Mouse (Mus musculus) intestine, postnatal 0 days (tissue): Measurements from ENCODE around the gene Riox1. TPM values are rescaled to one million over a fixed set of nuclear protein-coding genes. Genes with fewer than 3 reads are reported as not detected.

Experiments
- ATAC-seq: fragments of 200-750 bp; cut with Nextera tagmentation; 2 replicates; pipeline ENCODE4 v1.8.0; 2017; ENCODE audit warnings: mild to moderate bottlenecking, moderate TSS enrichment, moderate library complexity
- H3K27ac ChIP-seq: fragments of 300-500 bp; sonication (generic); 2 replicates; pipeline ENCODE4 v1.5.1; 2014; ENCODE audit warnings: mild to moderate bottlenecking, low read depth, low read length, moderate library complexity
- H3K27me3 ChIP-seq: fragments of 300-500 bp; sonication (generic); replicated peaks from 2 replicates; pipeline ENCODE4 v1.6.1; 2014; ENCODE audit warnings: low read length, mixed read lengths; ENCODE audit not compliant: control insufficient read depth, insufficient read depth
- H3K36me3 ChIP-seq: fragments of 300-500 bp; sonication (generic); 2 replicates; pipeline ENCODE4 v1.6.1; 2014; ENCODE audit warnings: mild to moderate bottlenecking, moderate library complexity; ENCODE audit not compliant: control insufficient read depth, insufficient read depth
- H3K4me1 ChIP-seq: fragments of 300-500 bp; sonication (generic); replicated peaks from 2 replicates; pipeline ENCODE4 v1.6.1; 2014; ENCODE audit warnings: antibody characterized with exemption, low read length, mixed read lengths; ENCODE audit not compliant: control insufficient read depth, insufficient read depth
- H3K4me2 ChIP-seq: fragments of 300-500 bp; sonication (generic); replicated peaks from 2 replicates; pipeline ENCODE4 v1.6.1; 2014; ENCODE audit warnings: low read depth, mild to moderate bottlenecking, moderate library complexity
- H3K4me3 ChIP-seq: fragments of 300-500 bp; sonication (generic); 2 replicates; pipeline ENCODE4 v1.5.1; 2014; ENCODE audit warnings: low read depth, low read length
- H3K9ac ChIP-seq: fragments of 300-500 bp; sonication (generic); 2 replicates; pipeline ENCODE4 v1.6.1; 2014; ENCODE audit warnings: mild to moderate bottlenecking, low read depth, low read length
- H3K9me3 ChIP-seq: fragments of 300-500 bp; sonication (generic); 2 replicates; pipeline ENCODE4 v1.6.1; 2016; ENCODE audit warnings: mixed run types; ENCODE audit not compliant: control insufficient read depth
- CTCF ChIP-seq: sonication (generic); IDR thresholded peaks from 2 replicates; pipeline ENCODE4 v1.5.1; 2016; ENCODE audit warnings: low read depth, mild to moderate bottlenecking, control low read depth, antibody characterized with exemption, moderate library complexity
- WGBS: fragments of 180-500 bp; shearing (Covaris S2); extraction: QIAGEN DNeasy Blood & Tissue Kit; methylation state at CpG from one replicate; pipeline ENCODE4 v1.1.7; 2014; 5-methylcytosine and 5-hydroxymethylcytosine counted together
- polyA plus RNA-seq: library from polyadenylated mRNA; unstranded; fragments of >200 nt; fragmentation: Nextera tagmentation; extraction: Ambion mirVana; gene quantifications from 2 replicates; pipeline ENCODE4 v1.2.1, GENCODE M21; 2015

The Riox1 gene
- polyA plus RNA-seq, 1 experiment from 2014 or later = 11.4 TPM

DNA sequence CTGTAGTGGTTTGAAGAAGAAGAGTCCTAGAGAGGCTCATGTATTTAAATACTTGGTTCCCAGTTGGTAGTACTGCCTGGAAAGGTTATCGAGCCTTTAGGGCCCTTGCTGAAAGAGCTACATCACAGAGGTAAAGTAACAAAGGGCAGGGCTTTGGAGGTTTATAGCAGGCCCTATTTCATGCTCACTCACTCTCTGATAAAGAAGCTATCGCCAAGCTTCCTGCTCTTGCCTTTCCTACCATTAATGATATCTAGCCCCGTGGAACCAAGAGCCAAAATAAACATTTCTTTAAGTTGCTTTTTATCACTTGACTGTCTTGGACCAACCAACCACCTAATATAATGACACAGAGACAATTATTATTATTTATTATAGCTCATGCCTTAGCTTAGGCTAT is 50.0 kb downstream of the Riox1 start:
- peak overlapping the region; percentile 72; the same call in 1 of the 2 replicates for H3K27ac ChIP-seq
- peak; percentile 57 for ATAC-seq
- H3K4me1 ChIP-seq = no peaks in the 10 kb centered on the region
- WGBS = 29% methylated on average over 3 of the region's 3 CpGs
- no peaks in the 10 kb centered on the region for H3K9me3 ChIP-seq
- TF ChIP-seq CTCF = no peak
- H3K27me3 ChIP-seq = no peaks in the 10 kb centered on the region
- H3K4me2 ChIP-seq = no peak overlapping the region
- H3K4me3 ChIP-seq = no peak overlapping the region
- H3K9ac ChIP-seq = no peak overlapping the region
- no peaks in the 10 kb centered on the region for H3K36me3 ChIP-seq

Other genes with a start within 250 kb of the Riox1 start
- gene Papln, start 187.0 kb upstream of the Riox1 start, polyA plus RNA-seq = 1.7 and 1.8 TPM in 2 replicates
- 28.9 and 34.4 TPM in 2 replicates for gene Numb, start 28.7 kb upstream of the Riox1 start, polyA plus RNA-seq
- gene Heatr4, start 34.2 kb downstream of the Riox1 start, polyA plus RNA-seq = 0.04 TPM in 1 of 2 replicates, not detected in the other
- gene Acot2, start 37.3 kb downstream of the Riox1 start, polyA plus RNA-seq = 63.7 and 69.3 TPM in 2 replicates
- 251 and 267 TPM in 2 replicates for gene Acot1, start 58.9 kb downstream of the Riox1 start, polyA plus RNA-seq
- gene Acot4, start 87.8 kb downstream of the Riox1 start, polyA plus RNA-seq = 45.2 and 53.8 TPM in 2 replicates
- not detected in 2 replicates for gene Gm49366, start 88.3 kb downstream of the Riox1 start, polyA plus RNA-seq
- 22.5 and 28.2 TPM in 2 replicates for gene Acot3, start 101.5 kb downstream of the Riox1 start, polyA plus RNA-seq
- 6.6 and 7.8 TPM in 2 replicates for gene Acot5, start 118.7 kb downstream of the Riox1 start, polyA plus RNA-seq
- gene Acot6, start 150.0 kb downstream of the Riox1 start, polyA plus RNA-seq = 8.4 and 9.7 TPM in 2 replicates
- 1.0 and 1.3 TPM in 2 replicates for gene Dnal1, start 163.8 kb downstream of the Riox1 start, polyA plus RNA-seq
- 0.30 and 0.43 TPM in 2 replicates for gene Pnma1, start 197.9 kb downstream of the Riox1 start, polyA plus RNA-seq